Mouse (Mus musculus) heart, postnatal 36 days (tissue): ENCODE results near the gene Vps26c. TPM values are rescaled to one million over a fixed set of nuclear protein-coding genes. Genes with fewer than 3 reads are reported as not detected.
A peak's percentile ranks its signal among the peaks of the same experiment; 100 is the strongest.

ENCODE experiments used
- DNase-seq, 2 experiments: peaks; one replicate each; pipeline ENCODE4 v3.0.0; 2021 to 2022
- intact Hi-C: fragments of 180-260 bp; cut with DNase I; formaldehyde crosslinking; loops from one replicate; pipeline ENCODE4 v1.15.1; 2025
- total RNA-seq, 2 experiments: library from RNA; stranded (reverse); gene quantifications; 2 replicates each; pipeline ENCODE4 v1.2.3; 2021

Vps26c gene
- total RNA-seq, result 10 to 100 TPM; 24.1 to 28.1 TPM

- intact Hi-C loops, result loop anchor here (1.0 to 2.0 kb wide), 3 partner anchors 42 to 156 kb away; partner anchors contain the start of genes Pigp and Ttc3
- DNase-seq, result peak; percentile 97 to 99
Measured at GRCm38 (mm10) chr16:94526344-94527151, at the start of gene Vps26c. Vps26c (minus strand) TSS chr16:94526830.

- no peak for DNase-seq
- intact Hi-C loops, result no loop called here
Measured at GRCm38 (mm10) chr16:94575757-94576156, 49.1 kb upstream of the Vps26c start.

- intact Hi-C loops, result no loop called here
- DNase-seq, result no peak
Measured at GRCm38 (mm10) chr16:94574718-94575094, 48.1 kb upstream of the Vps26c start.

GRCm38 (mm10) chr16:94574025-94574717 lies 47.5 kb upstream of the Vps26c start:
- no peak for DNase-seq
- intact Hi-C loops, result no loop called here

- intact Hi-C loops, result no loop called here
- DNase-seq, result no peak
Measured at GRCm38 (mm10) chr16:94572422-94572821, 45.8 kb upstream of the Vps26c start.

GRCm38 (mm10) chr16:94571111-94571993 lies 44.7 kb upstream of the Vps26c start:
- no peak for DNase-seq
- intact Hi-C loops, result loop anchor here (2.0 kb wide), 1 partner anchor 47 kb away; no protein-coding TSS in a partner anchor

GRCm38 (mm10) chr16:94570361-94571041 lies 43.9 kb upstream of the Vps26c start:
- intact Hi-C loops, result loop anchor here (2.0 kb wide), 1 partner anchor 48 kb away; no protein-coding TSS in a partner anchor
- DNase-seq, result peak; percentile 71 to 83

- peak; percentile 98 for DNase-seq
- intact Hi-C loops, result loop anchor here (2.0 to 5.0 kb wide), 4 partner anchors 29 to 197 kb away; partner anchors contain the start of genes Pigp and Ttc3
Measured at GRCm38 (mm10) chr16:94569229-94570176, 42.9 kb upstream of the Vps26c start, which contains the start of gene Dyrk1a. Dyrk1a (plus strand) TSS chr16:94570010.

GRCm38 (mm10) chr16:94568335-94569228 lies 42.0 kb upstream of the Vps26c start:
- DNase-seq, result peak in 1 of 2 experiments; percentile 90
- intact Hi-C loops, result loop anchor here (1.0 to 5.0 kb wide), 4 partner anchors 28 to 196 kb away; partner anchors contain the start of genes Pigp and Ttc3

GRCm38 (mm10) chr16:94567751-94568150 lies 41.1 kb upstream of the Vps26c start:
- intact Hi-C loops, result loop anchor here (1.0 to 5.0 kb wide), 4 partner anchors 27 to 195 kb away; partner anchors contain the start of genes Pigp and Ttc3

GRCm38 (mm10) chr16:94566834-94567585 lies 40.4 kb upstream of the Vps26c start:
- intact Hi-C loops, result loop anchor here (5.0 kb wide), 2 partner anchors 95 to 195 kb away; partner anchors contain the start of genes Pigp and Ttc3
- DNase-seq, result no peak

More at GRCm38 (mm10) chr16:94567751-94568150, 41.1 kb upstream of the Vps26c start:
- no peak for DNase-seq

GRCm38 (mm10) chr16:94566124-94566523 lies 39.5 kb upstream of the Vps26c start:
- intact Hi-C loops, result loop anchor here (5.0 kb wide), 2 partner anchors 94 to 194 kb away; partner anchors contain the start of genes Pigp and Ttc3
- no peak for DNase-seq

GRCm38 (mm10) chr16:94560618-94561017 lies 34.0 kb upstream of the Vps26c start:
- intact Hi-C loops, result no loop called here

GRCm38 (mm10) chr16:94559782-94560181 lies 33.2 kb upstream of the Vps26c start:
- intact Hi-C loops, result no loop called here
- DNase-seq, result no peak

More at GRCm38 (mm10) chr16:94560618-94561017, 34.0 kb upstream of the Vps26c start:
- DNase-seq, result no peak

GRCm38 (mm10) chr16:94559282-94559681 lies 32.7 kb upstream of the Vps26c start:
- DNase-seq, result no peak

GRCm38 (mm10) chr16:94556228-94556627 lies 29.6 kb upstream of the Vps26c start:
- DNase-seq, result no peak
- intact Hi-C loops, result no loop called here

More at GRCm38 (mm10) chr16:94559282-94559681, 32.7 kb upstream of the Vps26c start:
- intact Hi-C loops, result no loop called here
